ENCODE assay signal across 11 mouse cellular contexts in the genomic region with DNA sequence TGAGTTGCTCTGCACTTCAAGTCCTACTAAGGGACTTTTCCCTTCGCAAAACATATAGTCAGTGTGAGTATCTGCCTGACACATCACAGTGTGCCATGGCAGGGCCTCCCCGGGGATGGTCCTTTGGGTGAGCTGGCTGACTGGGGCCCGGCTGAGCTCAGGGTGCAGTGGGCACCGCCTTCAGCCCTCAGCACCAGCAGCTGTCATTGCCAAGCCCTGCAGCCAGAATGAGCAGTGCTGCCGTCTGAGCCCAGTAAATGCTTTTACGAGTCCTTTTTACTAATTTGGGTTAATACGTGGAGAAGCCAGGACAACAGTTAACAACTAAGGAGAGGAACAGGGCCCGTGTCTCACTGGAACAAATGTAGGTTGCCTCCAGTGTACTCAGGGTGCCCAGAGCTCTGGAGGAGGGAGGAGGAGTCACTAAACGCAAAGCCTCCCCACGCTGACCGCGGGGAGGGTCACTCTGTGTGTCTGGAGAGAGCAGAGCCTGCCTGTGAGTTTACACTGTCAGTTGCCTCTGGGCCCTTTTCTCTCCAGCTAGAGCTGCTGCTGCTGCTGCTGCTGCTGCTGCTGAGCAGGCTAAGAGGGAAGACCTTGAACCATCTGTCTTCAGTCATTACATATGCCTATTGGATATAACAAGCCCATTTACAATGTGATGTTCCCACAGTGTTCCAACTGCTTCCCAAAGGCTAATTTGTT.
DNase-seq lines count a peak whose midpoint lies in the region; ATAC-seq lines count a peak whose summit lies in the region.
"Had no signal": no experiment of that assay in that cellular context is flagged by ENCODE, and none has a peak within 500 bp of the region (broad histone marks: within the 10 kb centered on the region; RNA-seq: fewer than 3 reads in every experiment).

No protein-coding gene starts in this region.

- H3K9ac ChIP-seq in heart, embryonic 15.5 days = no peak overlapping the region
- H3K9ac ChIP-seq in heart, embryonic 11.5 days (ENCODE audit: low read depth, low read length) = no peak overlapping the region
- no peak overlapping the region for H3K9ac ChIP-seq in intestine, embryonic 15.5 days
- no peak overlapping the region for H3K9ac ChIP-seq in neural tube, embryonic 15.5 days (replicated peaks)

- H3K9me3 ChIP-seq in heart, embryonic 15.5 days (replicated peaks) = no peaks in the 10 kb centered on the region
- H3K9me3 ChIP-seq in heart, embryonic 11.5 days (replicated peaks; ENCODE audit: control insufficient read depth, low read length) = no peaks in the 10 kb centered on the region
- H3K9me3 ChIP-seq in embryonic facial prominence, embryonic 10.5 days = no peaks in the 10 kb centered on the region
- H3K9me3 ChIP-seq in intestine, embryonic 15.5 days = no peaks in the 10 kb centered on the region
- no peaks in the 10 kb centered on the region for H3K9me3 ChIP-seq in neural tube, embryonic 15.5 days (replicated peaks)

- no peak overlapping the region for H3K4me2 ChIP-seq in heart, embryonic 15.5 days
- no peak overlapping the region for H3K4me2 ChIP-seq in heart, embryonic 11.5 days
- H3K4me2 ChIP-seq in intestine, embryonic 15.5 days (replicated peaks) = no peak overlapping the region
- no peak overlapping the region for H3K4me2 ChIP-seq in neural tube, embryonic 15.5 days

- ATAC-seq in heart, embryonic 15.5 days (replicated peaks; ENCODE audit: insufficient number of reproducible peaks, insufficient read depth, low FRiP score, low read depth) = no peak
- no peak for ATAC-seq in heart, embryonic 11.5 days (replicated peaks; ENCODE audit: insufficient number of reproducible peaks, low FRiP score, low TSS enrichment)
- ATAC-seq in intestine, embryonic 15.5 days = peak; percentile 41; the same call in 1 of the 2 replicates
- ATAC-seq in neural tube, embryonic 15.5 days (ENCODE audit: low FRiP score) = peak; percentile 54

- H3K4me1 ChIP-seq in heart, embryonic 15.5 days (replicated peaks) = peaks cover 52% of the 10 kb centered on the region
- peaks cover 38% of the 10 kb centered on the region for H3K4me1 ChIP-seq in heart, embryonic 11.5 days (ENCODE audit: control insufficient read depth, insufficient read depth, low read length)
- peaks cover 48% of the 10 kb centered on the region for H3K4me1 ChIP-seq in embryonic facial prominence, embryonic 10.5 days
- peaks cover 20% of the 10 kb centered on the region; the same call in 1 of the 2 replicates for H3K4me1 ChIP-seq in intestine, embryonic 15.5 days (replicated peaks)
- H3K4me1 ChIP-seq in neural tube, embryonic 15.5 days = peaks cover 9% of the 10 kb centered on the region

- H3K27me3 ChIP-seq in heart, embryonic 15.5 days = no peaks in the 10 kb centered on the region
- no peaks in the 10 kb centered on the region for H3K27me3 ChIP-seq in heart, embryonic 11.5 days (ENCODE audit: control insufficient read depth, insufficient read depth, low read length)
- H3K27me3 ChIP-seq in embryonic facial prominence, embryonic 10.5 days (replicated peaks; ENCODE audit: low read depth, poor library complexity, severe bottlenecking) = 0 out of 2 replicates have a peak, but pooled peaks cover 8% of the 10 kb centered on the region
- H3K27me3 ChIP-seq in intestine, embryonic 15.5 days (replicated peaks) = no peaks in the 10 kb centered on the region
- no peaks in the 10 kb centered on the region for H3K27me3 ChIP-seq in neural tube, embryonic 15.5 days (replicated peaks)

- WGBS in heart, embryonic 15.5 days = 47% methylated on average over 12 of the region's 12 CpGs
- 47% methylated on average over 12 of the region's 12 CpGs for WGBS in heart, embryonic 11.5 days (ENCODE audit: insufficient replicate concordance)
- WGBS in embryonic facial prominence, embryonic 10.5 days = 47% methylated on average over 12 of the region's 12 CpGs
- 36% methylated on average over 12 of the region's 12 CpGs for WGBS in intestine, embryonic 15.5 days
- WGBS in neural tube, embryonic 15.5 days = 30% methylated on average over 12 of the region's 12 CpGs

- H3K27ac ChIP-seq in heart, embryonic 15.5 days = peak overlapping the region; percentile 33; the same call in 1 of the 2 replicates
- H3K27ac ChIP-seq in heart, embryonic 11.5 days (ENCODE audit: low read depth, low read length) = no peak overlapping the region; the same call in 1 of the 2 replicates
- H3K27ac ChIP-seq in embryonic facial prominence, embryonic 10.5 days (replicated peaks) = peak overlapping the region; percentile 65
- peak overlapping the region; percentile 64 for H3K27ac ChIP-seq in intestine, embryonic 15.5 days
- H3K27ac ChIP-seq in neural tube, embryonic 15.5 days (replicated peaks) = peak overlapping the region; percentile 66

- no peak overlapping the region for H3K4me3 ChIP-seq in heart, embryonic 15.5 days
- no peak overlapping the region for H3K4me3 ChIP-seq in heart, embryonic 11.5 days (ENCODE audit: low read depth, low read length)
- H3K4me3 ChIP-seq in embryonic facial prominence, embryonic 10.5 days = no peak overlapping the region
- H3K4me3 ChIP-seq in intestine, embryonic 15.5 days (replicated peaks) = no peak overlapping the region
- H3K4me3 ChIP-seq in neural tube, embryonic 15.5 days (replicated peaks) = no peak overlapping the region

- no peaks in the 10 kb centered on the region for H3K36me3 ChIP-seq in heart, embryonic 15.5 days
- H3K36me3 ChIP-seq in heart, embryonic 11.5 days (ENCODE audit: control insufficient read depth, insufficient read depth, low read length) = no peaks in the 10 kb centered on the region
- no peaks in the 10 kb centered on the region for H3K36me3 ChIP-seq in embryonic facial prominence, embryonic 10.5 days (replicated peaks)
- no peaks in the 10 kb centered on the region for H3K36me3 ChIP-seq in intestine, embryonic 15.5 days
- no peaks in the 10 kb centered on the region for H3K36me3 ChIP-seq in neural tube, embryonic 15.5 days

- DNase-seq in embryonic facial prominence, embryonic 10.5 days (ENCODE audit: low spot score) = peak; percentile 47
- no peak for DNase-seq in left cerebral cortex, adult 8-10 months (ENCODE audit: low spot score in 2 of 2)
- no peak for DNase-seq in testis, postnatal 10 days (ENCODE audit: low spot score)
- no peak for DNase-seq in layer of hippocampus, adult 8-10 months (ENCODE audit: low spot score in 2 of 2)
- DNase-seq: gastrocnemius, postnatal 14 days; kidney, adult 8-10 months; right cerebral cortex, adult 18-20 months had no signal

Comparison
In these comparisons a context has a peak if more than half of its experiments do, and no peak if none do; other contexts are left out.
1. ATAC-seq: peak in intestine, embryonic 15.5 days (single experiment) and neural tube, embryonic 15.5 days (single experiment); none in heart, embryonic 15.5 days (single experiment) and heart, embryonic 11.5 days (single experiment).